Mouse (Mus musculus) C2C12 (cell line): ENCODE measurements around the gene Rps21. TPM values are rescaled to one million over a fixed set of nuclear protein-coding genes. Genes with fewer than 3 reads are reported as not detected.

Experiments used
- H3K27me3 ChIP-seq: one replicate; pipeline ENCODE4 v1.6.1; 2011; ENCODE audit not compliant: control insufficient read depth, insufficient read depth, insufficient read length
- H3K36me3 ChIP-seq: one replicate; pipeline ENCODE4 v1.6.1; 2011; ENCODE audit not compliant: control insufficient read depth, insufficient read depth
- H3K4me3 ChIP-seq: one replicate; pipeline ENCODE4 v1.5.1; 2011; ENCODE audit warnings: mild to moderate bottlenecking, control low read depth; ENCODE audit not compliant: poor library complexity, insufficient read depth, severe bottlenecking
- H3K79me2 ChIP-seq: one replicate; pipeline ENCODE4 v1.6.1; 2011; ENCODE audit not compliant: control insufficient read depth, insufficient read depth
- H3K79me3 ChIP-seq: one replicate; pipeline ENCODE4 v1.6.1; 2011; ENCODE audit warnings: low read depth, control low read depth
- H3ac ChIP-seq: one replicate; pipeline ENCODE3; 2011; ENCODE audit warnings: low read depth; ENCODE audit not compliant: control insufficient read depth, insufficient read length
- CEBPB ChIP-seq: IDR thresholded peaks from one replicate; pipeline ENCODE4 v1.6.1; 2011; ENCODE audit warnings: low read depth, mild to moderate bottlenecking, control low read depth, moderate library complexity
- CTCF ChIP-seq: IDR thresholded peaks from one replicate; pipeline ENCODE4 v1.5.1; 2011; ENCODE audit not compliant: control insufficient read depth, insufficient read depth, insufficient read length
- FOSL1 ChIP-seq: IDR thresholded peaks from one replicate; pipeline ENCODE4 v1.8.0; 2011; ENCODE audit warnings: mild to moderate bottlenecking, low read length; ENCODE audit not compliant: poor library complexity, insufficient read depth, severe bottlenecking
- MAX ChIP-seq: IDR thresholded peaks from one replicate; pipeline ENCODE4 v1.6.1; 2011; ENCODE audit warnings: mild to moderate bottlenecking, control low read depth
- MYOD1 ChIP-seq: IDR thresholded peaks from one replicate; pipeline ENCODE4 v1.6.1; 2011; ENCODE audit warnings: low read depth; ENCODE audit not compliant: control insufficient read depth, insufficient read length
- MYOG ChIP-seq: IDR thresholded peaks from one replicate; pipeline ENCODE4 v1.6.1; 2011; ENCODE audit not compliant: control insufficient read depth, insufficient read length; ENCODE audit errors: extremely low read depth
- USF1 ChIP-seq: IDR thresholded peaks from one replicate; pipeline ENCODE4 v1.6.1; 2011; ENCODE audit warnings: low read depth, mild to moderate bottlenecking, control low read depth, moderate library complexity
- microRNA-seq: library from miRNA; unstranded; fragments of <30 nt; microRNA quantifications from one replicate; pipeline ENCODE4, GENCODE M21; 2019; ENCODE audit warnings: borderline microRNAs expressed
- polyA plus RNA-seq: library from polyadenylated mRNA; unstranded; fragments of >200 nt; fragmentation: generic; extraction: Trizol; gene quantifications from one replicate; pipeline ENCODE4 v1.2.1, GENCODE M21; 2012; ENCODE audit warnings: missing spikeins

Rps21 gene
- polyA plus RNA-seq, 1 experiment: 5,244 TPM

DNA sequence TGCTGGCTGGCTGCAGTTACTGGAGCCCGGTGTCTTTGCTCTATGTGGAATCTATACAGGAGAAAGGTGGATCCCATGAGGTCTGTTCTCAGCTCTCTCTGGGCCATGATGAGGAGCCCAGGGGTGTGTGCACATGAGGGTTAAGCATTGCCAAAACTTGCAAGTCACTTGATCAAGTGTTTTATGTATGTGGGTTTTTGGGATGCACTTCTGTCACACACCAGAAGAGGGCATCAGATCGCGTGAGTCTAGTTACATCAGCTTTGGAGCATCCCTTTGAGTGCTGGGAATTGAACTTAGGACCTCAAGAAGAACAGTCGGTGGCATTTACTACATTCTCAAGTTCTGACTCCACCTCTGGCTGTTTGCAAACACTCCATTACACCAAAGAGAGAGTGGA lies 47.4 kb downstream of the Rps21 start:
- H3ac ChIP-seq: no peak overlapping the region
- H3K79me2 ChIP-seq: no peaks in the 10 kb centered on the region
- no peaks in the 10 kb centered on the region for H3K79me3 ChIP-seq
- H3K27me3 ChIP-seq: peaks cover 30% of the 10 kb centered on the region
- no peak overlapping the region for H3K4me3 ChIP-seq
- no peaks in the 10 kb centered on the region for H3K36me3 ChIP-seq
- TF ChIP-seq FOSL1 (no peak), MYOG (no peak), CEBPB (no peak)

DNA sequence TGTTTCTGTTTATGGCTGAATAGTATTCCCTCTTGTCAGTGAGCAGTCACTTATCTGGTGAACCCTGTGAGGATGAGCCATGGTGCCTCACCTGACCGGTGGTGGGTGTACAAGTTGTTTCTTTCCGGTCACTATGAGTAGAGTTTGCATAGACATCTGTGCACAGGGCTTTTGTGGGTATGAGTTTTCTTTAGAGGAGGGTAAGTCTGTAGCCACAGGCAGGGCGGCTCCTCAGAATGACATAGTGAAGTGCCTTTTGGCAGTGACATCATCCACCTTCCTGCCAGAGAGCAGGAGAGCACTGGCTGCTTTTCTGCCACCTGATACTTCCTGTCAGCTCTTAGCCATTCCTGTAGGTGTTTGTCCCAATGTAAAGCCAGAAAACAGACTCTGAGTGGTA lies 48.3 kb downstream of the Rps21 start:
- Histone ChIP-seq H3K27me3 (peaks cover 39% of the 10 kb centered on the region), H3K79me3 (no peaks in the 10 kb centered on the region), H3K4me3 (no peak overlapping the region), H3K79me2 (no peaks in the 10 kb centered on the region), H3ac (no peak overlapping the region), H3K36me3 (no peaks in the 10 kb centered on the region)
- TF ChIP-seq CTCF (no peak), FOSL1 (no peak), USF1 (no peak), CEBPB (no peak), MYOD1 (no peak), MYOG (no peak), MAX (no peak)

DNA sequence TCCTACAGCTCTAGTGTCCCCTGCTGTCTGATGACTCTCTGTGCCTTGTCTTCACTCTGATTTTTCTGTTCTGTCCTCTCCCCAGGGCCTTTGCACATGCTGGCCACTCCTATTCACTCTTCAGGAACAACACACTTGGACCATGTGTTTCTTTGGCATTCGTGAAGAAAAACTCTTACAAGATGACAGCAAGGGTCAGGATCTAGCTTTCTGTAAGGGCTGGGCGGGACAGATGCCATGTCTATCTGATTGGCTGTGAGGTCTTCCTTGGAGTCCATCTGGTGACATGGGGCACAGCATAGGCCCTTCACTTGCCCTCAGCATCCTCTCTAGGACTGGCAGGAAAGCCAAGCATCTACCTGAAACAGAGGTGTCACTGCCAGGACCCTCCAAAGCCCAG lies 48.8 kb downstream of the Rps21 start:
- peaks cover 40% of the 10 kb centered on the region for H3K27me3 ChIP-seq
- no peak overlapping the region for H3ac ChIP-seq
- no peak overlapping the region for H3K4me3 ChIP-seq
- H3K79me2 ChIP-seq: no peaks in the 10 kb centered on the region
- no peak for TF ChIP-seq MAX
- TF ChIP-seq MYOG: no peak
- no peak for TF ChIP-seq FOSL1
- no peak for TF ChIP-seq USF1
- no peak for TF ChIP-seq CEBPB
- TF ChIP-seq CTCF: no peak
- TF ChIP-seq MYOD1: no peak
- no peaks in the 10 kb centered on the region for H3K79me3 ChIP-seq
- H3K36me3 ChIP-seq: no peaks in the 10 kb centered on the region

DNA sequence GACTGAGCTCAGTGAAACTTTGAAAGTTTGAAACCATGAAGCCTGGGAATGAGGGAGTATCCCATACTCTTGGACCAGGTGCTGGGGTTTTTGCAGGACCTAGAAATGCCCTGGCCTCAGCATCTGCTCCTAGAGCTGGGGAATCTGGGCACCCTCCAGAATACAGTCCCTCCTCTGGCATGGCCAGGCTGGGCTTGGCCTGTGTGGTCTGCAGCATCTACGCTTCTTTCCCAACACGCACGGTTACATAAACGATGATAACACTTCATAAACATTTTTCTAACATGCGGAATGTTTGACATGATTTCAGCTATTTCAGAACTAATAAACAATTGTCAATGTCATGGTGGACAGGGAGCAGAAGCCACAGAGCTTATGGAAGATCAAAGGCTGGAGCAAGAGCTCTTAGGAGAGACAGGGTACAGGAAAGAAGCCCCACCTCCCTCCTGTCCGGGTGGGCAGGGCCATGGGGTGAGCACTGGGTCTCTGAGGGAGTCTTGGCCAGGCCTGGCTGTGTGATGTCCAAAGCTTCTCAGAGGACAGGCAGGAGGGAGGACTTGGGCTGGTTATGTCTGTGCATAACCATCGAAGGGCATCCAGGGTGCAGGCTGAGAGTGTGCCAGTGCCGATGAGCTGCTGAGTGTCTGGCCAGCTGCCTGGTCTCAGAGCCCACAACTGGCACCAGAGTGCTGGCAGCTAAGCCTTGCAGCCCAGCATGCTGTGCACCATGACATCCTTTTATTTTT lies 49.4 kb downstream of the Rps21 start:
- H3K79me2 ChIP-seq: no peaks in the 10 kb centered on the region
- H3K4me3 ChIP-seq: no peak overlapping the region
- peaks cover 46% of the 10 kb centered on the region for H3K27me3 ChIP-seq
- H3ac ChIP-seq: no peak overlapping the region
- no peak for TF ChIP-seq MAX
- no peak for TF ChIP-seq USF1
- no peak for TF ChIP-seq CEBPB
- TF ChIP-seq FOSL1: no peak
- TF ChIP-seq MYOD1: no peak
- TF ChIP-seq CTCF: no peak
- no peak for TF ChIP-seq MYOG
- H3K79me3 ChIP-seq: no peaks in the 10 kb centered on the region
- H3K36me3 ChIP-seq: no peaks in the 10 kb centered on the region

DNA sequence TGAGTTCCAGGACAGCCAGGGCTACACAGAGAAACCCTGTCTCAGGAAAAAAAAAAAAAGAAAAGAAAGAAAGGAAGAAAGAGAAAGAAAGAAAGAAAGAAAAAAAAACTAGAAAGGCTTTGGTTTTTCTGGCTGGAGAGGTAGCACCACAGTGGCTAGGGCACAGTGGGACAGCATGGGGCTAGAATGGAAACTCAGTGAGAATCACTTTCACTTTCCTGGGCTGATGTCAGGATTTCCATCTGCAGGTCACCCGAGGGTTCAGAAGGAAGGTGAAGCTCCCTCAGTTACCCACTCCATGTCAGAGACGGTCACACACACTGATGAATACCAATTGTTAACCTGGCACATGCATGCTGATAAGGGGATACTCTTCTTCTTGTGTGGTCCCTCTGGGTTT lies 50.5 kb downstream of the Rps21 start:
- H3K36me3 ChIP-seq: no peaks in the 10 kb centered on the region
- H3ac ChIP-seq: no peak overlapping the region
- H3K79me2 ChIP-seq: no peaks in the 10 kb centered on the region
- no peaks in the 10 kb centered on the region for H3K79me3 ChIP-seq
- TF ChIP-seq USF1: no peak
- no peak overlapping the region for H3K4me3 ChIP-seq
- H3K27me3 ChIP-seq: peaks cover 48% of the 10 kb centered on the region

Small RNA genes within 50 kb of the gene (microRNA-seq; reads per million reads assigned to microRNA genes)
- gene Mir3091: 2.8 reads per million, percentile 44 among the genes with 10 or more reads in this experiment

Other genes with a start within 250 kb of the Rps21 start
- gene Lsm14b, start 232.4 kb upstream of the Rps21 start, polyA plus RNA-seq: 35.2 TPM
- gene Psma7, start 214.9 kb upstream of the Rps21 start, polyA plus RNA-seq: 559 TPM
- 0.96 TPM for gene Ss18l1, start 214.9 kb upstream of the Rps21 start, polyA plus RNA-seq
- gene Mtg2, start 186.8 kb upstream of the Rps21 start, polyA plus RNA-seq: 18.0 TPM
- not detected for gene Hrh3, start 152.9 kb upstream of the Rps21 start, polyA plus RNA-seq
- gene Osbpl2, start 138.1 kb upstream of the Rps21 start, polyA plus RNA-seq: 9.2 TPM
- 204 TPM for gene Adrm1, start 85.9 kb upstream of the Rps21 start, polyA plus RNA-seq
- gene Lama5, start 31.5 kb upstream of the Rps21 start, polyA plus RNA-seq: 47.4 TPM
- gene Cables2, start 16.1 kb downstream of the Rps21 start, polyA plus RNA-seq: 7.9 TPM
- not detected for gene Rbbp8nl, start 32.5 kb downstream of the Rps21 start, polyA plus RNA-seq
- gene Gata5, start 77.3 kb downstream of the Rps21 start, polyA plus RNA-seq: not detected
- 7.4 TPM for gene Slco4a1, start 198.9 kb downstream of the Rps21 start, polyA plus RNA-seq
- not detected for gene Ntsr1, start 242.6 kb downstream of the Rps21 start, polyA plus RNA-seq